Mouse (Mus musculus) lung, embryonic 15.5 days (tissue): Measurements from ENCODE around the gene Efhd2. TPM values are rescaled to one million over a fixed set of nuclear protein-coding genes. Genes with fewer than 3 reads are reported as not detected.

ENCODE experiments used
- ATAC-seq: fragments of 200-750 bp; cut with Nextera tagmentation; 2 replicates; pipeline ENCODE4 v1.8.0; 2017; ENCODE audit warnings: moderate number of reproducible peaks, borderline replicate concordance; ENCODE audit not compliant: low FRiP score, low TSS enrichment; ENCODE audit errors: extremely low read depth
- H3K27ac ChIP-seq: fragments of 300-500 bp; sonication (generic); 2 replicates; pipeline ENCODE4 v1.5.1; 2015; ENCODE audit warnings: moderate library complexity, mild to moderate bottlenecking, inconsistent platforms
- H3K27me3 ChIP-seq: fragments of 300-500 bp; sonication (generic); 2 replicates; pipeline ENCODE4 v1.6.1; 2015; ENCODE audit warnings: inconsistent platforms
- H3K36me3 ChIP-seq: fragments of 300-500 bp; sonication (generic); 2 replicates; pipeline ENCODE4 v1.6.1; 2015; ENCODE audit warnings: inconsistent platforms
- H3K4me1 ChIP-seq: fragments of 300-500 bp; sonication (generic); 2 replicates; pipeline ENCODE4 v1.6.1; 2015; ENCODE audit warnings: inconsistent platforms
- H3K4me2 ChIP-seq: fragments of 300-500 bp; sonication (generic); 2 replicates; pipeline ENCODE4 v1.6.1; 2015; ENCODE audit warnings: inconsistent platforms, mild to moderate bottlenecking, moderate library complexity
- H3K4me3 ChIP-seq: fragments of 300-500 bp; sonication (generic); 2 replicates; pipeline ENCODE4 v1.5.1; 2015; ENCODE audit warnings: mild to moderate bottlenecking, inconsistent platforms
- H3K9ac ChIP-seq: fragments of 300-500 bp; sonication (generic); 2 replicates; pipeline ENCODE4 v1.6.1; 2015; ENCODE audit warnings: inconsistent platforms
- H3K9me3 ChIP-seq: fragments of 300-500 bp; sonication (generic); 2 replicates; pipeline ENCODE4 v1.6.1; 2016; ENCODE audit warnings: inconsistent platforms
- WGBS: fragments of 180-500 bp; shearing (Covaris S2); methylation state at CpG from one replicate; pipeline ENCODE4 v1.1.7; 2015; 5-methylcytosine and 5-hydroxymethylcytosine counted together
- polyA plus RNA-seq: library from polyadenylated mRNA; unstranded; fragments of >200 nt; fragmentation: Nextera tagmentation; extraction: Ambion mirVana; gene quantifications from 2 replicates; pipeline ENCODE4 v1.2.1, GENCODE M21; 2015

Gene Efhd2
- polyA plus RNA-seq, 1 experiment from 2014 or later: 102 TPM

DNA sequence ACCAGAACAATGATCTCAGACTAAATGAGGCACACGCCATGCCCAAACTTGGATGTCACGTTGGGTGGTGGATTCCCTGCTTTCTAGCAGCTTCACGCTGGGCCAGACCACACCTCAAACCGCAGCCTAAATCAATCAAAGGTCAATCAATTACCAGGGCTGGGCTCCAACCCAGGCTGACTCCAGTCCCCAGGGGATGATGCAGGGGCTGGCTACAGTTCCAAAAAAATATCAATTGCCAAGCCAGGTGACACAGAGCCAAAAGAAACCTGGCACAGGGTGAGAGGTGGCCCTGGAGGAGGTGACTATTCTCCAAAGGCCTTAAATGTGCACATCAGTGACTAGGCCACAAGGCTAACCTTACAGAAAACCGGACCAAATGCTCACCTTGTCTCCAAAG, 9.1 kb downstream of the Efhd2 start:
- no peak overlapping the region for H3K9ac ChIP-seq
- ATAC-seq: no peak
- WGBS: 86% methylated on average over 5 of the region's 5 CpGs

DNA sequence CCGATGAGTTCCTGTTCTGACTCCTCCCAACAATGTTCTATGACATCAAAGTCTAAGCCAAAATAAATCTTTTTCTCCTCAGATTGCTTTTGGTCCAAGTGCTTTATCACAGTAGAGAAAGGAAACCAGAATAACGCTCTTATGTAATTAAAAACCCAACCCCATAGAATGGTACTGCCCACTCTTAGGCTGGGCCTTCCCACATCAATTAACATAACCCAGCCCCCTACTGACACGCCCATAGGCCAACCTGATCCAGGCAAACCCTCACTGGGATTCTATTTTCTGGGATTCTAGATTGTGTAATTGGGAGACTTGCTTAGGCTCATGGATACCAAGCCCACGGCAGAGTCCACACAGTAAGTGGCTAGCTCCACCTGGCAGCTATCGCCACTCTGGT, 9.7 kb downstream of the Efhd2 start:
- WGBS: 91% methylated on average over 5 of the region's 5 CpGs
- ATAC-seq: no peak
- Histone ChIP-seq H3K27ac (no peak overlapping the region), H3K4me2 (no peak overlapping the region), H3K9ac (no peak overlapping the region), H3K4me3 (no peak overlapping the region), H3K9me3 (no peaks in the 10 kb centered on the region), H3K27me3 (no peaks in the 10 kb centered on the region), H3K36me3 (peaks cover 12% of the 10 kb centered on the region), H3K4me1 (peaks cover 34% of the 10 kb centered on the region)

More for the DNA sequence above, 9.1 kb downstream of the Efhd2 start:
- peaks cover 40% of the 10 kb centered on the region for H3K4me1 ChIP-seq
- H3K4me3 ChIP-seq: no peak overlapping the region
- peaks cover 7% of the 10 kb centered on the region for H3K36me3 ChIP-seq
- no peaks in the 10 kb centered on the region for H3K9me3 ChIP-seq
- no peaks in the 10 kb centered on the region for H3K27me3 ChIP-seq
- H3K4me2 ChIP-seq: no peak overlapping the region
- H3K27ac ChIP-seq: no peak overlapping the region

DNA sequence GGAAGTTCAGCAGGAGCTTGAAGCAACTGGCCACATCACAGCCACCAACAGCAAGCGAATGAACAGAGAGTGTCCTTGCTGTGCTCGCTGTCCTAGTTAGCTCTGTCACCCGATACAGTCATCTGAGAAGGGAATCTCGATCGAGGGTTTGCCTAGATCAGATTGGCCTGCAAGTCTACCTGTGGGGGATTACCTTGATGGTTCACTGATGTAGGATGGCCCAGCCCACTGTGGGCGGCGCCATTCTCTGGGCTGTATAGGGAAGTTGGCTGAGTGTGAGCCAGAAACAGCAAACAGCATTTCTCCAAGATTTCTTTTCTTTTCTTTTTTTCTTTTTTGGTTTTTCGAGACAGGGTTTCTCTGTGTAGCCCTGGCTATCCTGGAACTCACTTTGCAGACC, 10.2 kb downstream of the Efhd2 start:
- no peak overlapping the region for H3K4me3 ChIP-seq
- H3K4me2 ChIP-seq: no peak overlapping the region
- H3K27ac ChIP-seq: no peak overlapping the region
- no peaks in the 10 kb centered on the region for H3K9me3 ChIP-seq
- H3K4me1 ChIP-seq: peaks cover 29% of the 10 kb centered on the region
- H3K36me3 ChIP-seq: peaks cover 15% of the 10 kb centered on the region
- H3K9ac ChIP-seq: no peak overlapping the region
- no peaks in the 10 kb centered on the region for H3K27me3 ChIP-seq
- 91% methylated on average over 8 of the region's 8 CpGs for WGBS
- no peak for ATAC-seq

DNA sequence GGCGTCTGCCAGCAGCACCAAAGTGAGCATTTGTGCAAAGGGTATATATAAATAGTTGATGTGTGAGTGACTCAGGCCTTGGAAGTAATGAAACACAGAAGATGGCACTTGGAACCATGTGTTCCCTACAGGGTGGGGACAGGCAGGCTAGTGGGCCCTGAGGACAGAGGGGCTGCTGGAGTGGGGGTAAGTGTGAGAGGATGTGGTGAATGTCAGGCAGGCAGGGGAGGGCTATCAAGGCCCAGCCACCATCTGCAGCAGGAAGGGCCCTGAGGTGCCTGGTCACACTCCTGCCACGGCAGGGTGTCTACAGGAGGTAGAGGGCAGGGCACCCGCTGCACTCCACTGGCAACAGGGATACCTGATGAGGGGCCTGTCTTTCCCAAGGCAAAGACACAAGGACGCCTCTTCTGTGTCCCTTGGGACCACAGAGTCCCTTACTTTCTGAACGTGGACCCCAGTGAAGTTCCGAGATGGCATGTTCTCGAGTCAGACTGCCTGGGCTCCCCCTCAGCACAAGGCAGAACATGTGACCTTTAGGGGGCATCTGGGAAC, 10.9 kb downstream of the Efhd2 start:
- Histone ChIP-seq H3K27me3 (no peaks in the 10 kb centered on the region), H3K9ac (no peak overlapping the region), H3K36me3 (peaks cover 16% of the 10 kb centered on the region), H3K27ac (no peak overlapping the region), H3K4me2 (no peak overlapping the region), H3K4me1 (peaks cover 23% of the 10 kb centered on the region), H3K9me3 (no peaks in the 10 kb centered on the region), H3K4me3 (no peak overlapping the region)
- ATAC-seq: no peak
- 80% methylated on average over 7 of the region's 7 CpGs for WGBS

DNA sequence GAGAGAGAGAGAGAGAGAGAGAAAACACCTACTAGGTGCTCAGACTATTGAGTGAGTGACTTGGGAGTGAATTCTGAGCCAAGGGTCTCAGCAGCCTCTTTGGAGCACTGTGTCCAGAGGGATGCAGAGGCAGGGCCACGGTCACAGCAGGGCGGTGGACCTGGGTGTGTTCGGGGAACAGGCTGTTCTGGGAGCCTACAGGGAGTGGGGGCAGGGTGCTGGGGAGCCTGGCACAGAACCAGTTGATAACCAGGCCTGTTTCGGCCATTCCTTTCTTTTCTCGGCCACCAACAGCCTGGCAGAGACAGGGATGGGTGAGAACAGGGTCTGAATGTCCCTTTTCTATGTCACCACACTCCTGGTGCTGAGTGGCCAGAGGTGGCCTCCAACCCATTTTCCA, 11.9 kb downstream of the Efhd2 start:
- H3K9ac ChIP-seq: no peak overlapping the region
- WGBS: 80% methylated on average over 5 of the region's 5 CpGs

DNA sequence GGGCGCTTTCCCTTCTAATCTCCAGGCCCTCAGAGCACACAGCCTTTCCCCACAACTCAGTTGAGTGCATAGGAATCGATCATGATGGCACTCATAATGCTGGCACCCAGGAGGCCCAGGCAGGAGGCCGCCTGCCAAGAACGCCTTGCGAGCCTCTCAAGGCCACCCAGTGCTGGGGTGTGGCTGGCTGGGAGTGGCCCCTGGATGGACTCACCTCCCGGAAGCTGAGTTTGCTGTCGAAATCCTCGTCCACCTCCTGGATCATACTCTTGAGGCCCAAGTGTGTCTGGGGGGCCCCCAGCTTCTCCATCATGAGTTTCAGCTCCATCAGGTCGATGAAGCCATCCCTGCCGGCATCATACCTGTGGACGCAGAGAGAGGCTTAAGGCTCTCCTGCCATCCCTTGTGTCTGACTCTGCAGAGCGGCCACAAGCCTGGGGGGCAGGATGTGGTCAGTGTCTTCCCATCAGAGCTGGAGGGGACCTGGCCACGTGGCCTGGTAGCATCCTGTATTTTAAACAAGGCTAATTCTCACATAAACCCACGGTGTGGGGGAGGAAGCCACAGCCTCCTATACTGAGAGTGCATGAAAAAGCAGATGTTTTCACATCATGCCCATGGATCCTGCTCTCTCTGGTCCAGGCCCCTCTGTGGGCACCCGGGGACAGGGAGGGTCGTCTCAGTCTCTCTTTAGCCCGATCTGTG, 13.0 kb downstream of the Efhd2 start:
- peaks cover 14% of the 10 kb centered on the region for H3K4me1 ChIP-seq
- no peak overlapping the region for H3K27ac ChIP-seq
- H3K4me3 ChIP-seq: no peak overlapping the region
- H3K4me2 ChIP-seq: no peak overlapping the region
- no peak overlapping the region for H3K9ac ChIP-seq
- no peaks in the 10 kb centered on the region for H3K9me3 ChIP-seq
- ATAC-seq: no peak
- peaks cover 16% of the 10 kb centered on the region for H3K36me3 ChIP-seq
- 82% methylated on average over 17 of the region's 17 CpGs for WGBS
- no peaks in the 10 kb centered on the region for H3K27me3 ChIP-seq

More for the DNA sequence above, 11.9 kb downstream of the Efhd2 start:
- no peak for ATAC-seq
- no peak overlapping the region for H3K4me2 ChIP-seq
- peaks cover 21% of the 10 kb centered on the region for H3K4me1 ChIP-seq
- peaks cover 16% of the 10 kb centered on the region for H3K36me3 ChIP-seq
- no peak overlapping the region for H3K4me3 ChIP-seq
- no peak overlapping the region for H3K27ac ChIP-seq
- no peaks in the 10 kb centered on the region for H3K9me3 ChIP-seq
- no peaks in the 10 kb centered on the region for H3K27me3 ChIP-seq

DNA sequence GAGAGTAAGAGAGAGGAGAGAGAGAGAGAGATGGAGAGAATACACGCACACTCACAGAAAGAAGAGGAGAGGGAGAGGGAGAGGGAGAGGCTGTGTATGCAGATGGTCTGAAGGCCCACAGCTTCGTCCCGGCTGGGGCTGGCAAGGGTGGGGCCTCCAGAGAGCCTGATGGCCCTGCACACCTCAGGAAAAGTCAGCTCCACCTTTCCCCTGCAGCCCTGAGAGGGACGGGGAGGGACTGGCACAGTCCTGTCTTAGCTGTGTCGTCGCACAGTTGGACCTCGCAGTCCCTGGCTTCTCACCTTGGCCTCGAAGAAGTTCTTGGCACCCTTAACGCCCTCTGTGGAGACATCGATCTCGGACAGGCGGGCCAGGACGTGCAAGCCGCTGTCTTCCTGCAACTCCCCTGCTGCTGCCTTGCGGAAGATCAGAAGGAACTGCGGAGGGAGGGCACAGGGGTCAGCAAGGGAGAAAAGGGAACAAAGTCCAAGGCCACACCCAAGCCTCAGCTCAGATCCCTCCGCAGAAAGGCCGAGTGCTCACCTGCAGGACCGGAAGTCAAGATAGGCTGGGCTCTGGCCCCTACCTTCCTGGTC, 14.4 kb downstream of the Efhd2 start:
- WGBS: 67% methylated on average over 19 of the region's 19 CpGs
- H3K27me3 ChIP-seq: no peaks in the 10 kb centered on the region
- H3K36me3 ChIP-seq: peaks cover 16% of the 10 kb centered on the region
- H3K4me1 ChIP-seq: peaks cover 6% of the 10 kb centered on the region; the same call in 1 of the 2 replicates
- no peak for ATAC-seq
- no peak overlapping the region for H3K4me2 ChIP-seq
- H3K9me3 ChIP-seq: no peaks in the 10 kb centered on the region
- H3K9ac ChIP-seq: no peak overlapping the region
- H3K4me3 ChIP-seq: no peak overlapping the region
- H3K27ac ChIP-seq: no peak overlapping the region

DNA sequence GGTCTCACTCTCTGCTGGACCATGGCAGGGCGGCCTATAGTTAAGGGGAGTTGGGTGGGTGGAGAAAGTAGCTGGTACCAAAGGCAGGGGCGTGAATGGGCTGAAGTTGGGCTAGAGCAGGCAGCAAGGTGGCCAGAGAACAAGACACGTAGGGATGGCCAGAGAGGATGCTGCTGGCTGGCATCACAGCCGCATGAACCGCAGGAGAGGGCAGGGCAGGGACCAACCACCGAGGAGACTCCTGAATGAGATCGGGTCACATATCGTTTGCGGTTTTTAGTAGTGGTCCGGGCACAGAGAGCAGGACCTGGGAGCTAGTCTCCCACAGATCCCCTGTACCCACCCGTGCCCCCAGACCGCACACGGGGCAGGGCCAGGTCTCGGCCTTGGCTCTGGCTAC, 15.4 kb downstream of the Efhd2 start:
- no peaks in the 10 kb centered on the region for H3K27me3 ChIP-seq
- H3K27ac ChIP-seq: no peak overlapping the region
- ATAC-seq: no peak
- H3K36me3 ChIP-seq: peaks cover 16% of the 10 kb centered on the region
- H3K9me3 ChIP-seq: no peaks in the 10 kb centered on the region
- WGBS: 94% methylated on average over 14 of the region's 14 CpGs
- H3K4me3 ChIP-seq: no peak overlapping the region
- peaks cover 6% of the 10 kb centered on the region; the same call in 1 of the 2 replicates for H3K4me1 ChIP-seq
- no peak overlapping the region for H3K9ac ChIP-seq
- no peak overlapping the region for H3K4me2 ChIP-seq

DNA sequence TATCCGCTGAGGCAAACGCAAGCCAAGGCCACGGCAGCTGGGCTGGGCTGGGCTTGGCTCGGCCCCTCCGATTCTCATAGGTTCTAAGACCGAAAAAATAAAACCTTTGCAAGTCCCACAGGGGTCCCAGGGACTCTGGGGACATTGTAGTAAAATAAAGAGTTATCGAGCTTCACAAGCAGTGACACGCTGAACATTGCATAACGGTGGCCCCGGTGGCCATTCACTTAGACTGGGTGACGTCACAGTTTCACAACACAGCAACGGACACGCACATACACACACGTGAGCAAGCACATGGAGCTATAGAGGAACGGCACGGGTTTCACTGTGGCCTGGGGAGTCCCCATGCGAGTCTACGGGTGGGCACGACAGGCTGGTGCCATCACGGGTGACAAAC, 16.2 kb downstream of the Efhd2 start:
- no peak overlapping the region for H3K4me2 ChIP-seq
- no peak overlapping the region for H3K27ac ChIP-seq
- H3K4me3 ChIP-seq: no peak overlapping the region
- WGBS: 66% methylated on average over 20 of the region's 20 CpGs
- H3K27me3 ChIP-seq: no peaks in the 10 kb centered on the region
- H3K36me3 ChIP-seq: peaks cover 16% of the 10 kb centered on the region
- peaks cover 6% of the 10 kb centered on the region; the same call in 1 of the 2 replicates for H3K4me1 ChIP-seq
- ATAC-seq: no peak
- H3K9ac ChIP-seq: no peak overlapping the region
- no peaks in the 10 kb centered on the region for H3K9me3 ChIP-seq

DNA sequence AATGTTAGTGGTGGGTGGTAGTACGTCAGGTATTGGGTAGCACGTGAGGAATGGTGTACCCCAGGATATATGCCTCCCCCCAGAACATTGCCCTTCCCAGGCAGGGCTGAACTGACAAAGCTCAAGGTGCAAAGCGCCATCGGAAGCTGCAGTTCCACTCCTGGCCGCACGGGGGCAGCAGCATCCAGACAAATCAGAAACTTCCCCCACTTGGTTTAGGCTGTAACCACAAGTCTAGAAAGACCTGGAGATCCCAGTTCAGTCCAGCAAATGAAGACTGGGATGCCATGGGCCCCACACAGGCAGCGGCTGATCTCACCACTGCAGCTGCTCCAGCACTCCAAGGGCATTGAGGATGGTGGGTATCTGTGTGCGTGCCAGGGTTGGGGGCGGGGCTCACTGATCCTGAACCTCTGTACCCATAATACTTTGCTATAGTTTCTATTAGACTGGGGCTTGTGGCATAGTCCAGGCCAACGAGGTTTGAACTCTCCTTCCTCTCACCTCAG, 17.2 kb downstream of the Efhd2 start:
- WGBS: 10% methylated on average over 10 of the region's 10 CpGs
- Histone ChIP-seq H3K36me3 (peaks cover 16% of the 10 kb centered on the region), H3K4me1 (peaks cover 6% of the 10 kb centered on the region; the same call in 1 of the 2 replicates), H3K4me2 (0 out of 2 replicates have a peak overlapping the region, but pooled peaks have one; percentile 12), H3K9me3 (no peaks in the 10 kb centered on the region), H3K27me3 (no peaks in the 10 kb centered on the region), H3K27ac (peak overlapping the region; percentile 63), H3K4me3 (no peak overlapping the region), H3K9ac (no peak overlapping the region)
- ATAC-seq: peak; percentile 54; the same call in 1 of the 2 replicates

DNA sequence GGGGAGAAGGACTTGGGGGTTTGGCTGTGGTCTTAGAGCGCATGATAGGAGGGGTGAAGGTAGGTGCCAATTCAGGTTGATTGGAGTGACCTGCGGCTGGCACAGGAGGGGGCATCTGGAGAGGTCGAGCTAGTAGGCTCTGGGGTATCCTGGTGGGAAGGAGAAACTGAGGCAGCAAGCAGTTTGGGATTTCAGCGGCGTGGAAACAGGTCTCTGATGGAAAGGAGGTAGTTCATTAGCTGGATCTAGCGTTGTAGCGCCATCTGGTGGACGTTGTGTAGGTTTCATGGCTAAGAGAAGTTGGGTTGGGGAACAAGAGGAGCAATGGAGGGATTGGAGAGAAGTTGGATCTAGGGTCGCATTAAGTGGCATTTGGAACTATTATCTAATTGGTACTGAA, 21.3 kb downstream of the Efhd2 start:
- no peaks in the 10 kb centered on the region for H3K36me3 ChIP-seq
- H3K27me3 ChIP-seq: no peaks in the 10 kb centered on the region
- no peak overlapping the region for H3K4me3 ChIP-seq
- no peaks in the 10 kb centered on the region for H3K9me3 ChIP-seq
- 77% methylated on average over 9 of the region's 9 CpGs for WGBS
- H3K27ac ChIP-seq: no peak overlapping the region
- H3K4me1 ChIP-seq: peaks cover 6% of the 10 kb centered on the region; the same call in 1 of the 2 replicates
- no peak for ATAC-seq
- no peak overlapping the region for H3K9ac ChIP-seq
- no peak overlapping the region for H3K4me2 ChIP-seq

DNA sequence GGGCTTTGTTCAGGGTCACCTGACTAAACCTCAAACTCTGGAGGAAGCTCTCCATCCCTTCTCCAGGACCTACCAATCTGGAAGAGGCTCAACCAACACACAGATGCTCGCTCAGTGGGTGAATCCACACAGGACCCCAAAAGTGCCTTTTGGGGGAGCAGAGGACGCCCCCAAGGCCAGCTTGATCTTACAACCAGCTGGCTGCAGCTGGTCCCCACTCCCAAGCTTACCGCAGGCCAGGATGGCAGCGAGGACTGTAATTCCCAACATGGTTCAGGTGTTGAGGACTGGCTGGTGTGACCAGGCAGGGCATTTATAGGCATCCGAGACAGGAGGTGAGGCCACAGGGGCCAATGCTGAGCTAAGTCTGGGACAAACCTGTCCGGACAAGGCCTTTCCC, 28.7 kb downstream of the Efhd2 start, which contains the start of gene Ctrc:
TSS of gene Ctrc (minus strand) at position 361 of the 400 bp plus-strand sequence.
- Histone ChIP-seq H3K36me3 (no peaks in the 10 kb centered on the region), H3K4me3 (no peak within 1 kb of the TSS), H3K9me3 (no peaks in the 10 kb centered on the region), H3K4me1 (no peaks in the 10 kb centered on the region), H3K4me2 (no peak within 1 kb of the TSS), H3K27me3 (no peaks in the 10 kb centered on the region), H3K27ac (no peak within 1 kb of the TSS), H3K9ac (no peak within 1 kb of the TSS)
- ATAC-seq: no peak
- WGBS: 76% methylated on average over 6 of the region's 6 CpGs
